Mouse (Mus musculus) cerebellum, adult 11 months (tissue): ENCODE results near the gene Stx2.
"Not testable (repeated sequence)": the region's sequence is repeated elsewhere in the genome, so short reads cannot be mapped to it uniquely, and the experiment has no call there.

Experiments used
- DNase-seq: peaks from one replicate; pipeline ENCODE4 v3.0.0; 2022

The Stx2 gene

GRCm38 (mm10) chr5:129008008-129008407 lies 366 bp downstream of the Stx2 start:
- no peak for DNase-seq

- DNase-seq, result peak; percentile 25
Observed at GRCm38 (mm10) chr5:129007105-129007957, 1.0 kb downstream of the Stx2 start.

GRCm38 (mm10) chr5:129006031-129006788 lies 2.2 kb downstream of the Stx2 start:
- no peak for DNase-seq

- no peak for DNase-seq
Observed at GRCm38 (mm10) chr5:129005416-129005815, 3.0 kb downstream of the Stx2 start.

- DNase-seq, result no peak
Observed at GRCm38 (mm10) chr5:129002571-129003011, 5.8 kb downstream of the Stx2 start.

- no peak for DNase-seq
Observed at GRCm38 (mm10) chr5:129000706-129001468, 7.5 kb downstream of the Stx2 start.

- DNase-seq, result no peak
Observed at GRCm38 (mm10) chr5:128987141-128987954, 21.0 kb downstream of the Stx2 start.

GRCm38 (mm10) chr5:128985946-128986345 lies 22.4 kb downstream of the Stx2 start:
- no peak for DNase-seq

- DNase-seq, result no peak
Observed at GRCm38 (mm10) chr5:128984536-128984935, 23.8 kb downstream of the Stx2 start.

- peak; percentile 43 for DNase-seq
Observed at GRCm38 (mm10) chr5:128981607-128982006, 26.8 kb downstream of the Stx2 start.

- DNase-seq, result no peak
Observed at GRCm38 (mm10) chr5:128980857-128981256, 27.5 kb downstream of the Stx2 start.

- no peak for DNase-seq
Observed at GRCm38 (mm10) chr5:128978957-128979356, 29.4 kb downstream of the Stx2 start.

- DNase-seq, result not testable (repeated sequence)
Observed at GRCm38 (mm10) chr5:128977466-128977865, 30.9 kb downstream of the Stx2 start.

- no peak for DNase-seq
Observed at GRCm38 (mm10) chr5:128976266-128976665, 32.1 kb downstream of the Stx2 start.

- DNase-seq, result peak; percentile 35
Observed at GRCm38 (mm10) chr5:128971298-128971697, 37.1 kb downstream of the Stx2 start.

- no peak for DNase-seq
Observed at GRCm38 (mm10) chr5:128970878-128971277, 37.5 kb downstream of the Stx2 start.

- DNase-seq, result no peak
Observed at GRCm38 (mm10) chr5:128964353-128964752, 44.0 kb downstream of the Stx2 start.

GRCm38 (mm10) chr5:128958916-128959315 lies 49.5 kb downstream of the Stx2 start:
- no peak for DNase-seq

- DNase-seq, result not testable (repeated sequence)
Observed at GRCm38 (mm10) chr5:128954371-128954770, 54.0 kb downstream of the Stx2 start.

- no peak for DNase-seq
Observed at GRCm38 (mm10) chr5:128953278-128954070, 54.9 kb downstream of the Stx2 start, which contains the start of gene Rimbp2. Gene Rimbp2, minus strand, starts transcription at chr5:128953486.
